Mouse (Mus musculus) intestine, embryonic 14.5 days (tissue): ENCODE measurements at regions not wholly inside any gene's neighbourhood (a gene's known extent, or its start where the extent isn't known, plus 50 kb on each side); places are given as distances from the start of the nearest gene placed in this dataset.
A peak's percentile ranks its signal among the peaks of the same experiment; 100 is the strongest.

Source experiments
- ATAC-seq: fragments of 200-750 bp; cut with Nextera tagmentation; replicated peaks from 2 replicates; pipeline ENCODE4 v1.8.0; 2017; ENCODE audit warnings: low read depth, moderate number of reproducible peaks, moderate TSS enrichment, moderate library complexity; ENCODE audit not compliant: low FRiP score, low TSS enrichment
- DNase-seq: peaks from one replicate; pipeline ENCODE4 v3.0.0-alpha.2; 2018; ENCODE audit warnings: low spot score
- H3K27ac ChIP-seq: fragments of 300-500 bp; sonication (generic); 2 replicates; pipeline ENCODE4 v1.5.1; 2014; ENCODE audit warnings: low read depth, mild to moderate bottlenecking, control low read depth
- H3K27me3 ChIP-seq: fragments of 300-500 bp; sonication (generic); replicated peaks from 2 replicates; pipeline ENCODE4 v1.6.1; 2014; ENCODE audit warnings: low read length, control low read depth; ENCODE audit not compliant: control insufficient read depth, insufficient read depth
- H3K36me3 ChIP-seq: fragments of 300-500 bp; sonication (generic); 2 replicates; pipeline ENCODE4 v1.6.1; 2014; ENCODE audit warnings: low read length, control low read depth; ENCODE audit not compliant: control insufficient read depth, insufficient read depth
- H3K4me1 ChIP-seq: fragments of 300-500 bp; sonication (generic); replicated peaks from 2 replicates; pipeline ENCODE4 v1.6.1; 2014; ENCODE audit warnings: low read length, control low read depth, mixed read lengths; ENCODE audit not compliant: control insufficient read depth, insufficient read depth
- H3K4me2 ChIP-seq: fragments of 300-500 bp; sonication (generic); 2 replicates; pipeline ENCODE4 v1.6.1; 2014; ENCODE audit warnings: low read length
- H3K4me3 ChIP-seq: fragments of 300-500 bp; sonication (generic); 2 replicates; pipeline ENCODE4 v1.5.1; 2014; ENCODE audit warnings: low read depth, low read length, control low read depth, mixed read lengths
- H3K9ac ChIP-seq: fragments of 300-500 bp; sonication (generic); 2 replicates; pipeline ENCODE4 v1.6.1; 2014; ENCODE audit warnings: mild to moderate bottlenecking, low read length
- H3K9me3 ChIP-seq: fragments of 300-500 bp; sonication (generic); 2 replicates; pipeline ENCODE4 v1.6.1; 2016; ENCODE audit warnings: low read length, control low read depth; ENCODE audit not compliant: control insufficient read depth
- WGBS: fragments of 180-500 bp; shearing (Covaris S2); extraction: QIAGEN DNeasy Blood & Tissue Kit; methylation state at CpG from one replicate; pipeline ENCODE4 v1.1.7; 2014; 5-methylcytosine and 5-hydroxymethylcytosine counted together

DNA sequence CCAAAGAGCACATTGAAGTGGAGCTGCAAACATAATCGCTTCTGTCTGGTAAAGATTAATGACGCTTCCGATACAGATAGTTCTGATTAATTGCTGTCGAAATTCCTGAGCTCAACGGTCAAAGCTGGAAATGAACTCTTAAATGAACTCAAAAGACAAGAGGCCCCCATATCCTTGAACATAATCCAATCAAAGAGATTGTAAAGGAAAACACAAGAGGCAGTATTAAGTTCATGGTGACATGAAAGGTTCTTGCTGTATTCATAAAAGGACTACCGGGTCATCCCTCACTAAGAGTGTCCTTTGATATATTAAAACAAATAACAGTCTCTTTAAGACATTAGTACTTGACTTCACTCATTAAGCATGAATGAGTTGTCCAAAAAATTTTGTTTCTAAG, 225.4 kb upstream of the Pdzrn3 start:
- DNase-seq (no peak), ATAC-seq (no peak)
- Histone ChIP-seq H3K9me3 (no peaks in the 10 kb centered on the region), H3K4me2 (no peak overlapping the region), H3K4me3 (no peak overlapping the region), H3K4me1 (no peaks in the 10 kb centered on the region), H3K27me3 (no peaks in the 10 kb centered on the region), H3K9ac (no peak overlapping the region), H3K27ac (no peak overlapping the region), H3K36me3 (no peaks in the 10 kb centered on the region)
- 61% methylated on average over 6 of the region's 6 CpGs for WGBS

DNA sequence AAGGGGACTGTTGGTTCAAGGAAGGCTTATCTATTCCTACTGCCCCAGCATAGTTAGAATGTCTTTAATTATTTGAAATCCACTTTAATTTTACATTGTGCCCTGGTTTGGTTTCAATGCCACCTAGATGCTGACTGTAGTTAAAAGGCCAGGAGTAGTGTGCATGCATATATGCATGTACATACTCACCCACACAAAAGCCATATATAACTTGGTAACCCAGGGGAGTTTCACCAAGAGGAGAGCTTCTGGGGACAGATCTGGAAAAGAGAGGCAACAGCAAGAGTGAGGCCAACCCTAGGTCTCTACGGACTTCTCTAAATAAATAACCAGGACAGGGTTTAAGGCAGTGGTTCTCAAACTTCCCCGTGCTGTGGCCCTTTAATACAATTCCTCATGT, 219.3 kb upstream of the Pdzrn3 start:
- 72% methylated on average over 2 of the region's 2 CpGs for WGBS
- no peaks in the 10 kb centered on the region for H3K4me1 ChIP-seq
- no peak overlapping the region for H3K27ac ChIP-seq
- no peak overlapping the region for H3K4me2 ChIP-seq
- H3K9me3 ChIP-seq = no peaks in the 10 kb centered on the region
- H3K4me3 ChIP-seq = no peak overlapping the region
- H3K27me3 ChIP-seq = no peaks in the 10 kb centered on the region
- ATAC-seq (no peak), DNase-seq (no peak)
- H3K9ac ChIP-seq = no peak overlapping the region
- no peaks in the 10 kb centered on the region for H3K36me3 ChIP-seq

DNA sequence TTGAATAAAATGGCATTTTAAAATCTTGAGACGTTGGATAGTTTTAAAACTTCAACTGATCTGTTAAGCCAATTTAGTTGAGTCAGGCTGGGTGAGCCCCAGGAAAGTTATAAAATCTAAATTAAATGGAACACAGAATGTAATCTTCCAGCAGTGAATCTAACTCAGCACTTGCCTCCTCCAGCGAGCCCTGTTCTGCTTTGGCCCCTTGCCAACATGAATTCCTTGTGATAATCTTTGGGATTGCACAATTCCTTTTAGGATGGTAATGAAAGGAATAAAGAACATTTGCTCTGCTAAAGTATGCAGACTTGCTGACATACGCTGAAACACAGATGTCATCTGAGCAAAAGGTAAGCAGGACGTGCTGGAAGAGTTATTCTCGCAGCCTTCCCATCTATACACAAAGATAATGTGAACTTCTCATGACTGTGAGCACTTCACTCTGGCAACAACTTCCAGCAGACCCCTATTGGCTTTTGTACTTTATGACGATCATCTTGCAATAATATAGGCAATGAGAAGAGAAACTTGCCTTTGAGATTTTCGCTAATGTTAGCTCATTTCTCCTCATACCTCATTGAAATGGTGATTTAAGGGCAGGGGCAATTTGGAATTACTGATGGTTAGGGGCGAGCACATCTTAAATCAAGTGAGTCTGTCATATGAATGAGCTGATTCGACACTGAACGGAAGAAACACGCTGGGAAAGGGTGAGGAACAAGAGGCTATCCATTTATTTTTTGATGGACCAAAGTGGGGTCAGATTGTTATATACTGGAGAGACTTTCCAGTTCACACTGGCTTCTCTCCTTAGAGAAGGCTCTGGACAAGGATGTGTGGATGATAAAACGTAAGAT, 216.3 kb upstream of the Pdzrn3 start:
- Histone ChIP-seq H3K4me3 (no peak overlapping the region), H3K27me3 (no peaks in the 10 kb centered on the region), H3K27ac (no peak overlapping the region), H3K4me2 (no peak overlapping the region), H3K9me3 (no peaks in the 10 kb centered on the region), H3K36me3 (no peaks in the 10 kb centered on the region), H3K4me1 (no peaks in the 10 kb centered on the region), H3K9ac (no peak overlapping the region)
- WGBS = 48% methylated on average over 12 of the region's 12 CpGs
- ATAC-seq = no peak
- peak; percentile 52 for DNase-seq

DNA sequence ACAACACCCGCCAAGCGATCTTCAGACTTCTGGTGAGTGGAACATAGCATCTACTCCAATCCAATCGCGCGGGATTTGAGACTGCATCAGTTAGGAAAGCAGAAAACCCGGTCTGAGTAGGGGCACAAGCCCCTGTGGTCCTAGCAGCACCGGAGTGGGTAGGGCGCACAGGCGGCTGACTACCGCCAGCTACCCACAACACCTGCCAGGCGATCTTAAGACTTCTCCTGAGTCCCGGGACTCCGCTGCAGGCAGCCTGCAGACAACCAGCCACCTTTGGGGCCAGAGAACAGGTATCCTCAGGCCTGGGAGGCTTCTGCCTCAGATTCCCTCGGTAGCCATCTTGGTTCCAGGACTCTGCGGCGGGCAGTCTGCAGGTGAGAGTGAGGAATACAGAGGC, 208.2 kb upstream of the Pdzrn3 start:
- DNase-seq = no peak
- Histone ChIP-seq H3K27ac (no peak overlapping the region), H3K4me2 (no peak overlapping the region), H3K36me3 (no peaks in the 10 kb centered on the region), H3K4me3 (no peak overlapping the region), H3K9me3 (no peaks in the 10 kb centered on the region), H3K9ac (no peak overlapping the region), H3K27me3 (no peaks in the 10 kb centered on the region), H3K4me1 (no peaks in the 10 kb centered on the region)
- ATAC-seq = no peak
- WGBS = 71% methylated on average over 16 of the region's 16 CpGs

DNA sequence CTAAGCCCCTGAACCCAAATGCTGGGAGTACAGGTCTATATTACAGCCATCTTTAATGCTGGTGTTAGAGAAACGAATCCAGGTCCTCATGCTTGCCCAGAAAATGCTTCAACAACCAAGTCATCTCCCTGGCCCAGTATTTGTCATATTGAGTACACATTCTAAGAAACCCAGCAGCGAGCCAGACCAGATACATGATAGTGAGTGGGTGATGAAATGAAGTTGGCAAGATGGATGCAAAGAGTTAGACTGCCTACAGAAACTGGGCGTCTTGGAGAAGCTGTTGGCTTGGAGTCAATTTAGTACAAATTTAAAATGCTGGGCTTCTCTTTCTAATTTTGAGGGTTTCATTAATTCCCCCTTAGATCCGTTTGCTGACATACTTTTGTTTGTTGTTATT, 203.1 kb upstream of the Pdzrn3 start:
- H3K4me1 ChIP-seq = no peaks in the 10 kb centered on the region
- H3K36me3 ChIP-seq = no peaks in the 10 kb centered on the region
- ATAC-seq (no peak), DNase-seq (no peak)
- H3K27ac ChIP-seq = no peak overlapping the region
- WGBS = 77% methylated on average over 4 of the region's 4 CpGs
- H3K4me2 ChIP-seq = no peak overlapping the region
- no peak overlapping the region for H3K4me3 ChIP-seq
- no peaks in the 10 kb centered on the region for H3K9me3 ChIP-seq
- no peaks in the 10 kb centered on the region for H3K27me3 ChIP-seq
- no peak overlapping the region for H3K9ac ChIP-seq

DNA sequence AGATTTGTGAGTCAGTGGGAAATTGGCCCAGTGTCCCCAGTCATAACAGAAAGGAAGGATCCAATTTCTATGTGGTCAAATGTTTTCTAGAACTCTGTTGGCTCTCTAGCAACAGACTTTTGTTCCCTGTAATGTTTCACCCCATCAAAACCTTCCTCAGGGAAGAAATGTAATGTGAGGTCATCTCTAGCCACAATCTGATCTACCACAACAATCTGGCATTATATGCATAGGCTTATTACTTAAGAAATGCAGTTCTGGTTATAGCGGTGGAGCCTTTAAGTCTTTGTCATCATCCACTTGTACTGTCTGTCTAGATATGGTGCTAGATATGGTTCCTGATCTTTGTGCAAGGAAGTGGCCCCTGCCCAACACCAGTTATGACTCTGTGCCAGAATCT, 178.4 kb upstream of the Pdzrn3 start:
- Histone ChIP-seq H3K27me3 (no peaks in the 10 kb centered on the region; the same call in 1 of the 2 replicates), H3K27ac (no peak overlapping the region), H3K4me1 (no peaks in the 10 kb centered on the region), H3K36me3 (no peaks in the 10 kb centered on the region), H3K9ac (no peak overlapping the region), H3K9me3 (no peaks in the 10 kb centered on the region), H3K4me3 (no peak overlapping the region), H3K4me2 (no peak overlapping the region)
- ATAC-seq (no peak), DNase-seq (no peak)
- WGBS = 95% methylated on average over 1 of the region's 1 CpGs

DNA sequence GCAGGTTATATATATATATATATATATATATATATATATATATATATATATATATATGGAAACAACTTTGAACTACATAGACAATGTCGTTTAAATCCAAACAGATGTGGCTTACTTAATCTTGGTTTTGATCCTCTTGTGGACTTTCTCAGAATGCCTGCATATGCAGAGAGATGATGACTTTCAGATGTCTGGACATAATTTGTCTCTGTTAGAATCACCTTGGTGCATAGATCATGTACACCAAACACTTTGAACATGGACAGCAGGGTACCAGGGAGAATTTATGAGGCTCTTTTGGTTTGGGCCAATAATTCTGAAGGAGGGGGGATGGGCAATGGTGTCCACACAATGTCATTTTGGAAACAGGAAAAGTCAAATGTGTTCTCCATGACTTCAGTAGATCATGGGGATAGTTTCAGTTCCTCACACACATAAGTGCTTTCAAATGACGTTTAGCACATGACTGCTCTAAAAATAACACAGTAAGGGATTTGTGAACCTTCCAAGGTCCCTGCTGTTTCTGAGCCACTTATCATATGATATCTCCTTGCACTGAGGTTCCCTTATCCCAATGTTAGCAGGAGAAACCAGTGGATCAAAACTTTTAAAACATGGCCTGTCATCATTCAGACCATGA, 177.4 kb upstream of the Pdzrn3 start:
- Histone ChIP-seq H3K9ac (no peak overlapping the region), H3K27ac (no peak overlapping the region), H3K36me3 (no peaks in the 10 kb centered on the region), H3K27me3 (no peaks in the 10 kb centered on the region; the same call in 1 of the 2 replicates), H3K4me2 (no peak overlapping the region), H3K9me3 (no peaks in the 10 kb centered on the region), H3K4me3 (no peak overlapping the region), H3K4me1 (no peaks in the 10 kb centered on the region)
- ATAC-seq = no peak
- WGBS = 37% methylated on average over 2 of the region's 2 CpGs
- no peak for DNase-seq

DNA sequence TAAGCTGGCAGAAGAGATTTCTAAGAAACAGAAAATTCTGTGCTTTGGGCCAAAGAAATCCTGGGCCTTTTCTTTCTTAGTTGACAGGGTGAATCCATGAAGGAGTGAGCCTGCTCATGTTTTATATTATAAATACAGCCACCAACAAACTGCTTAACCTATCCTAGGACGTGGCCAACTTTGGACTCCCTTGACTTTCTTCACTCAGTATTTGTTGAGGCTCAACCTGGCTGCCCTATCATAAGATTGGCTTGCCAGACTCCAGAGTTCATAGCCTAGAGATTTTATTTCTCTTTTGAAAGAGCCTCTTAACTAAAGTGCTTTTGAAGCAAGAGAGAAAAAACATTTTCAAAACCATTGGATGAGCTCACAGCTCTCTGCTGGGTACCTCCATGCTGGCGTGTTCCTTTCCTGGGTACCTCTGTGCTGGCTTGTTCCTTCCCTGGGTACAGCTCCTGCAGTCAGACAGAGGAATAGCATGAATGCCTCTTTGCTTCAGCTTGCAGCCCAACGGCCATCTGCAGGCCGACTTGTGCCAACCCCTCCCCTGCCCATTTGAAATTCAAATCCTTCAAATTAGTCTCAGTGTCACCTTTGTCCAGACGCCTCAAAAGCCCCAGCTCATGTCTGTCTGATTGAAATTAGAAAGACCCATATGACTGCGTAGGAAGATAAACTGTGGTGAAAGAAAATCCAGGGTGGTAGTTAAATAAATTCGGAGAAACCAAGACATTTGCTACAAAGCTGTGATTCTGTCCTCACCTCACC, 173.0 kb upstream of the Pdzrn3 start:
- Histone ChIP-seq H3K9ac (no peak overlapping the region), H3K4me1 (no peaks in the 10 kb centered on the region), H3K4me3 (no peak overlapping the region), H3K36me3 (no peaks in the 10 kb centered on the region), H3K27me3 (no peaks in the 10 kb centered on the region; the same call in 1 of the 2 replicates), H3K9me3 (no peaks in the 10 kb centered on the region), H3K27ac (no peak overlapping the region), H3K4me2 (no peak overlapping the region)
- WGBS = 42% methylated on average over 7 of the region's 7 CpGs
- DNase-seq (no peak), ATAC-seq (no peak)
